Mouse (Mus musculus): Measurements from ENCODE around the gene Pin4. TPM values are rescaled to one million over a fixed set of nuclear protein-coding genes. Genes with fewer than 3 reads are reported as not detected.

Pin4 gene
- polyA plus RNA-seq, 1 experiment from 2014 or later = 61.7 TPM

GRCm38 (mm10) chrX:102170135-102170534 is 50.9 kb downstream of the Pin4 start:
- no peak for ATAC-seq (ENCODE audit: low FRiP score, low TSS enrichment)
- no peak for DNase-seq (ENCODE audit: low spot score)
- H3K9ac ChIP-seq (ENCODE audit: low read length) = no peak overlapping the region
- no peaks in the 10 kb centered on the region for H3K27me3 ChIP-seq (ENCODE audit: control insufficient read depth, insufficient read depth, low read length)
- no peak overlapping the region for H3K27ac ChIP-seq (replicated peaks)
- no peaks in the 10 kb centered on the region for H3K36me3 ChIP-seq (ENCODE audit: control insufficient read depth, insufficient read depth, low read length)
- WGBS = 55% methylated on average over 3 of the region's 3 CpGs
- no peaks in the 10 kb centered on the region for H3K4me1 ChIP-seq (replicated peaks; ENCODE audit: control insufficient read depth, insufficient read depth)
- H3K9me3 ChIP-seq (ENCODE audit: control insufficient read depth, low read length) = no peaks in the 10 kb centered on the region
- TF ChIP-seq CTCF (IDR thresholded peaks at IDR 0.05; ENCODE audit: low read depth) (0 out of 2 replicates have a peak, but pooled peaks have one; percentile 7), EP300 (optimal IDR thresholded peaks at IDR 0.05) (no peak)
- H3K4me2 ChIP-seq (replicated peaks; ENCODE audit: low read depth) = no peak overlapping the region
- no peak overlapping the region for H3K4me3 ChIP-seq (ENCODE audit: low read depth, low read length)

GRCm38 (mm10) chrX:102170900-102171299 is 51.7 kb downstream of the Pin4 start:
- H3K9ac ChIP-seq (ENCODE audit: low read length) = no peak overlapping the region
- WGBS = 61% methylated on average over 3 of the region's 3 CpGs
- H3K4me1 ChIP-seq (replicated peaks; ENCODE audit: control insufficient read depth, insufficient read depth) = no peaks in the 10 kb centered on the region
- H3K27ac ChIP-seq (replicated peaks) = no peak overlapping the region
- no peaks in the 10 kb centered on the region for H3K36me3 ChIP-seq (ENCODE audit: control insufficient read depth, insufficient read depth, low read length)
- no peak for ATAC-seq (ENCODE audit: low FRiP score, low TSS enrichment)
- no peak for DNase-seq (ENCODE audit: low spot score)
- H3K27me3 ChIP-seq (ENCODE audit: control insufficient read depth, insufficient read depth, low read length) = no peaks in the 10 kb centered on the region
- H3K4me3 ChIP-seq (ENCODE audit: low read depth, low read length) = no peak overlapping the region
- no peak for TF ChIP-seq EP300 (optimal IDR thresholded peaks at IDR 0.05)
- TF ChIP-seq CTCF (IDR thresholded peaks at IDR 0.05; ENCODE audit: low read depth) = no peak
- H3K9me3 ChIP-seq (ENCODE audit: control insufficient read depth, low read length) = no peaks in the 10 kb centered on the region
- H3K4me2 ChIP-seq (replicated peaks; ENCODE audit: low read depth) = no peak overlapping the region

GRCm38 (mm10) chrX:102175538-102176287 is 56.5 kb downstream of the Pin4 start:
- Histone ChIP-seq H3K9me3 (ENCODE audit: control insufficient read depth, low read length) (no peaks in the 10 kb centered on the region), H3K4me2 (replicated peaks; ENCODE audit: low read depth) (no peak overlapping the region), H3K36me3 (ENCODE audit: control insufficient read depth, insufficient read depth, low read length) (no peaks in the 10 kb centered on the region), H3K27ac (replicated peaks) (no peak overlapping the region), H3K4me3 (ENCODE audit: low read depth, low read length) (no peak overlapping the region), H3K4me1 (replicated peaks; ENCODE audit: control insufficient read depth, insufficient read depth) (no peaks in the 10 kb centered on the region), H3K9ac (ENCODE audit: low read length) (no peak overlapping the region), H3K27me3 (ENCODE audit: control insufficient read depth, insufficient read depth, low read length) (no peaks in the 10 kb centered on the region)
- DNase-seq (ENCODE audit: low spot score) (no peak), ATAC-seq (ENCODE audit: low FRiP score, low TSS enrichment) (no peak)
- 81% methylated on average over 5 of the region's 5 CpGs for WGBS
- no peak for TF ChIP-seq CTCF (IDR thresholded peaks at IDR 0.05; ENCODE audit: low read depth)
- no peak for TF ChIP-seq EP300 (optimal IDR thresholded peaks at IDR 0.05)

Other genes with a start within 250 kb of the Pin4 start
- gene Rtl5, start 48.1 kb upstream of the Pin4 start, polyA plus RNA-seq (2015; fragmentation: Nextera tagmentation; extraction: Ambion mirVana) = 0.56 and 0.64 TPM in 2 replicates
- gene Ercc6l, start 37.6 kb downstream of the Pin4 start, polyA plus RNA-seq (2015; fragmentation: Nextera tagmentation; extraction: Ambion mirVana) = 1.5 and 1.9 TPM in 2 replicates
- gene Rps4x, start 69.9 kb downstream of the Pin4 start, polyA plus RNA-seq (2015; fragmentation: Nextera tagmentation; extraction: Ambion mirVana) = 632 and 636 TPM in 2 replicates
- gene Cited1, start 132.7 kb downstream of the Pin4 start, polyA plus RNA-seq (2015; fragmentation: Nextera tagmentation; extraction: Ambion mirVana) = 2.1 and 3.2 TPM in 2 replicates

Measured in stomach, postnatal 0 days (tissue).